Mouse (Mus musculus) ES-Bruce4 (cell line): ENCODE data around the gene Cd300c. TPM values are rescaled to one million over a fixed set of nuclear protein-coding genes. Genes with fewer than 3 reads are reported as not detected.

Experiments
- H3K27ac ChIP-seq: 2 replicates; pipeline ENCODE4 v1.5.1; 2012; ENCODE audit warnings: low read length, inconsistent platforms; ENCODE audit not compliant: insufficient read depth
- H3K27me3 ChIP-seq: 2 replicates; pipeline ENCODE4 v1.6.1; 2012; ENCODE audit warnings: mild to moderate bottlenecking, low read length, inconsistent platforms; ENCODE audit not compliant: control insufficient read depth, poor library complexity, insufficient read depth, severe bottlenecking
- H3K36me3 ChIP-seq: 2 replicates; pipeline ENCODE4 v1.6.1; 2012; ENCODE audit warnings: inconsistent platforms, mild to moderate bottlenecking, low read length, moderate library complexity; ENCODE audit not compliant: control insufficient read depth, poor library complexity, insufficient read depth, severe bottlenecking
- H3K4me1 ChIP-seq: one replicate; pipeline ENCODE4 v1.8.1; 2011; ENCODE audit warnings: low read length; ENCODE audit not compliant: control insufficient read depth, insufficient read depth
- H3K4me3 ChIP-seq: 2 replicates; pipeline ENCODE4 v1.5.1; 2011; ENCODE audit warnings: low read depth, mild to moderate bottlenecking, low read length
- H3K9ac ChIP-seq: 2 replicates; pipeline ENCODE4 v1.6.1; 2012; ENCODE audit warnings: low read depth, mild to moderate bottlenecking, inconsistent platforms; ENCODE audit not compliant: poor library complexity, severe bottlenecking
- H3K9me3 ChIP-seq: replicated peaks from 2 replicates; pipeline ENCODE4 v1.6.1; 2012; ENCODE audit warnings: mild to moderate bottlenecking, low read length, inconsistent platforms; ENCODE audit not compliant: control insufficient read depth, poor library complexity, insufficient read depth, severe bottlenecking
- CTCF ChIP-seq: IDR thresholded peaks from one replicate; pipeline ENCODE4 v1.8.1; 2011; ENCODE audit warnings: low read depth, low read length
- EP300 ChIP-seq: IDR thresholded peaks from 2 replicates; pipeline ENCODE4 v1.6.1; 2011; ENCODE audit warnings: low read depth, low read length; ENCODE audit not compliant: insufficient read depth
- POLR2A ChIP-seq: IDR thresholded peaks from one replicate; pipeline ENCODE4 v1.8.1; 2011; ENCODE audit warnings: low read length; ENCODE audit not compliant: insufficient read depth
- polyA plus RNA-seq: library from polyadenylated mRNA; stranded (reverse); fragments of >200 nt; gene quantifications from 2 replicates; pipeline ENCODE4 v1.2.4, GENCODE M21; 2011; ENCODE audit warnings: low read depth; ENCODE audit not compliant: missing spikeins, insufficient read depth, insufficient read length

Gene Cd300c
- polyA plus RNA-seq, 1 experiment, result not detected

DNA sequence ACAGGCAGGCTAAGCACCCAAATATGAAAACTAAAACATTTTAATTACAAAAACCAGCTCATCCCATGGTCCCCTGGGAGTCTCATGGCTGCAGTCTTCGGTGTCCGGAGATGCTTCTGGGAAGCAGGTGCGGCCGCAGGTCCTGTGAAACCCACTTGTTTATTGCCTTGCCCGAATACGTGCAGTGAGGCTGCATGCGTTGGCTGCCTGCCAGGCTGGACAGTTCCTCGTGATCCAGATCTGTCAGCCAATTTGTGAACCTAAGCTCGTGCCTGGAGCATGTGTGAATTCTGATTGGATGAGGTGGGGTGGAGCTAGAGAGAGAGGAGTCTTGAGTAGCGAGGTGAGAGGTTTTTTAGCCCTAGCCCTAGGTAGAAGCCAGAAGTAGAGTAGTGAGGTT lies 3.8 kb upstream of the Cd300c start:
- H3K27ac ChIP-seq, result no peak overlapping the region
- H3K36me3 ChIP-seq, result no peaks in the 10 kb centered on the region
- no peak overlapping the region for H3K9ac ChIP-seq

GRCm38 (mm10) chr11:114965182-114965828 lies 3.7 kb downstream of the Cd300c start:
- Histone ChIP-seq H3K9ac (no peak overlapping the region), H3K4me1 (no peaks in the 10 kb centered on the region), H3K4me3 (no peak overlapping the region), H3K27ac (no peak overlapping the region), H3K27me3 (no peaks in the 10 kb centered on the region), H3K9me3 (no peaks in the 10 kb centered on the region), H3K36me3 (no peaks in the 10 kb centered on the region)
- TF ChIP-seq EP300, result no peak
- no peak for TF ChIP-seq CTCF
- TF ChIP-seq POLR2A, result no peak

More for the DNA sequence above, 3.8 kb upstream of the Cd300c start:
- Histone ChIP-seq H3K9me3 (peaks cover 15% of the 10 kb centered on the region), H3K4me1 (no peaks in the 10 kb centered on the region), H3K4me3 (no peak overlapping the region), H3K27me3 (no peaks in the 10 kb centered on the region)
- TF ChIP-seq EP300, result no peak

DNA sequence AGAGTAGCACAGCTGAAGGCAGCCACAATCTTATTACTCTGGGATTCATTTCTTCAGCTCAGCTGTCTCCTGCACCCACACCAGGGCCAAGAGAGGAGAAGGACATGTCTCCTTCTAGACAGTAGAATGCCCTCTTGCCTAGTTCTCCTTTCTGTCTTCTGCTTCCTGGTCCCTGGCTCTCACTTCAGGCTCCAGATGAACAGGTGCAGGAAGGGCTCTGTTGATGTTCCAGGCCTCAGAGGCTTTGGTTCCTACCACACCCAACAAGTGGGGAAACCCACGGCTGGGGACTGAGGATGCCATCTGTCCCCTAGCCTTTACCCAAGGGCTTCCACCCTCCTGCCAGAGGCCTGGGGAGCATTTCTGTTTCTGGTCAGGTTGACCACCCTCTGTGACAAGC lies 8.6 kb downstream of the Cd300c start:
- no peaks in the 10 kb centered on the region for H3K27me3 ChIP-seq
- no peak for TF ChIP-seq EP300
- TF ChIP-seq CTCF, result no peak
- TF ChIP-seq POLR2A, result no peak
- no peak overlapping the region for H3K27ac ChIP-seq
- H3K36me3 ChIP-seq, result no peaks in the 10 kb centered on the region
- H3K4me3 ChIP-seq, result no peak overlapping the region
- no peaks in the 10 kb centered on the region for H3K4me1 ChIP-seq
- no peaks in the 10 kb centered on the region for H3K9me3 ChIP-seq
- no peak overlapping the region for H3K9ac ChIP-seq

DNA sequence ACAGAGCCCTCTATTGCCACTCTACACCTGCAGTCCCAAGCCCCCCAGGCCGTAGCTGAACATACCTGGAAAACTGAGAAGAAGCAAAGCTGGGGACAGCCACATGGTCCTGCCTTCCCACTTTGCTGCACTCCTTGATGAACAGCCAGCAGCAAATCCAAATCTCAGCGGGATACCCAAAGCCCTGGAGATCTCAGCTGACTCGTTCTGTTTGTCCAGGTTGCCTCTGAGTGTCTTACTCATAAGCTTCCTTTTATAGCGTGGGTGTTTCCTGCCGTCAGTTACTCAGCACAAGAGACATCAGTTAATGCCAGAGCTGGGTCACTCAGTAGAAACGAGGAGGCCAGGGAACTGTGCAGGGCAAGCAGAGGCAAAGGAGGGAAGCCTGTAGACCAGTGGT lies 34.8 kb downstream of the Cd300c start, which contains the start of gene Cd300lb:
Gene Cd300lb (minus strand): TSS at position 243 of the 400 bp plus-strand sequence.
- TF ChIP-seq CTCF, result no peak
- no peak for TF ChIP-seq POLR2A
- no peak for TF ChIP-seq EP300
- Histone ChIP-seq H3K9ac (no peak within 1 kb of the TSS), H3K9me3 (no peaks in the 10 kb centered on the region), H3K4me1 (no peaks in the 10 kb centered on the region), H3K4me3 (no peak within 1 kb of the TSS), H3K36me3 (no peaks in the 10 kb centered on the region), H3K27me3 (no peaks in the 10 kb centered on the region), H3K27ac (no peak within 1 kb of the TSS)

DNA sequence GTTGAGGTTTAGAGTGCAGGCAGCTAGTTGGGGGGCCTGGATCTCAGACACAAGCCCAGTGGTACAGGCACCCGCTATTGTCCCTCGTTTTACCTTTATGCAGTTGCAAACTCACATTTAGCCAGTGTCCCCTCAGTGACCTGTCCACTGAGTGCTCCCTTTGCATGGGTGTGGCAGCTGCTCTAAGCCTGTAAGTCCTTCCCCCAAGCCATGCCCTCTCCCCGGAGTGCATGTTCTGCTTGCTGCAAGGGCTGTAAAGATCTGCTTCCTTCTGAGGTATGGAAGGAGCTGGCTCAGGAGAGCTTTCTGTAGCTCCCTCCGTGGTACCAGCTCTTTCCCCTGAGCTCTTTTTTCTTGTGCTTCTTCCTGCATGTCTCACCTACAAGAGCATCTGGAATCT lies 35.4 kb downstream of the Cd300c start:
- Histone ChIP-seq H3K9me3 (no peaks in the 10 kb centered on the region), H3K4me1 (no peaks in the 10 kb centered on the region), H3K27ac (no peak overlapping the region), H3K36me3 (no peaks in the 10 kb centered on the region), H3K4me3 (no peak overlapping the region), H3K27me3 (no peaks in the 10 kb centered on the region), H3K9ac (no peak overlapping the region)
- no peak for TF ChIP-seq CTCF
- no peak for TF ChIP-seq EP300
- no peak for TF ChIP-seq POLR2A

- Histone ChIP-seq H3K9me3 (no peaks in the 10 kb centered on the region), H3K9ac (no peak overlapping the region), H3K4me3 (no peak overlapping the region), H3K4me1 (no peaks in the 10 kb centered on the region), H3K27ac (no peak overlapping the region), H3K27me3 (no peaks in the 10 kb centered on the region), H3K36me3 (no peaks in the 10 kb centered on the region)
- no peak for TF ChIP-seq POLR2A
- no peak for TF ChIP-seq CTCF
Observed at GRCm38 (mm10) chr11:114931041-114931440, 37.9 kb downstream of the Cd300c start.
